Mouse (Mus musculus) NIH3T3 (cell line): ENCODE results near the gene Vmn2r115.
"Not testable (repeated sequence)": the region's sequence is repeated elsewhere in the genome, so short reads cannot be mapped to it uniquely, and the experiment has no call there.

Experiments
- DNase-seq: peaks from one replicate; pipeline ENCODE4 v3.0.0-alpha.2; 2012; ENCODE audit warnings: low read depth

Gene Vmn2r115

DNA sequence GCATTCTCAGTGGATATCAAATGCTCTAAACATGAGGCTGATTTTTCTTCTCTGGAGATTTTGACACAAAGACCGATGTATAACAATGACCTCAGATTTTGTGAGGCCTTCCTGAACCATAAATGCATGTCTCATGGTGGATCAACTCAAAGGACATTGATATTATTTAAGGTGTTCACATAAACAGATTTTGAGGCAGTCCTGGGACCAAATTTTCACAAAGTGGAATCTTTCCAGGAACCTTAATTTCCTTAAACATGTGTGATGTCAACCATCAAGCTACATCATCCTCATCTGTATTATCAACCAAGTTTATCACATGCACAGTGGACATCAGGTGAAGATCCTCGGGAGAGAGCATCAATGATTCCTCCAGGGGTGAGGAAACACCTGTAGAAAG, at the start of gene Vmn2r115:
Gene Vmn2r115 (plus strand): TSS at position 301 of the 400 bp plus-strand sequence.
- DNase-seq: not testable (repeated sequence)

DNA sequence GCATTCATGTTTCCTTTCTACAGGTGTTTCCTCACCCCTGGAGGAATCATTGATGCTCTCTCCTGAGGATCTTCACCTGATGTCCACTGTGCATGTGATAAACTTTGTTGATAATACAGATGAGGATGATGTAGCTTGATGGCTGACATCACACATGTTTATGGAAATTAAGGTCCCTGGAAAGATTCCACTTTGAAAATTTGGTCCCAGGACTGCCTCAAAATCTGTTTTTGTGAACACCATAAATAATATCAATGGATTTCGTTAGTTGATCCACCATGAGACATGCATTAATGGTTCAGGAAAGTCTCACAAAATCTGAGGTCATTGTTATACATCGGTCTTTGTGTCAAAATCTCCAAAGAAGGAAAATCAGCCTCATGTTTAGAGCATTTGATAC, 31.1 kb upstream of the Vmn2r115 start, which contains the start of gene Vmn2r114:
Gene Vmn2r114 (minus strand): TSS at position 101 of the 400 bp plus-strand sequence.
- DNase-seq: not testable (repeated sequence)

DNA sequence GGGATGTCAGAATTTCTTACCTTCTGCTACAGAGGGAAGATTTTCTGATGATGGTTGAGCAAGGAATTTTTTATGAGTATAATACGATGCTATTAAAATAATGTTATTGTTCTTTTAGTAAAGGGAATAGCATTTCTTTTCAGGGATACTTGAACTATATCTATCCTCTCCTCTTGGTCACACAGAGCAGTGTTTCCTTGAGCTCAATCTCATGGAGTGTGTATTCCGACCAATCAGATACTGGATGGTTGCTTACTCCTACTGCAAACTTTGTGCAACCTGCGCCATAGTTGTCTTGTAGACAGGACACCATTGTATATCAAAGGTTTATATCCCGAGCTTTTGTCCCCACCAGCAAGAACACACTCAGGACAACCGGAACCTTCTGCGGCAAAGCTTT, 12.9 kb upstream of the Vmn2r115 start:
- no peak for DNase-seq

DNA sequence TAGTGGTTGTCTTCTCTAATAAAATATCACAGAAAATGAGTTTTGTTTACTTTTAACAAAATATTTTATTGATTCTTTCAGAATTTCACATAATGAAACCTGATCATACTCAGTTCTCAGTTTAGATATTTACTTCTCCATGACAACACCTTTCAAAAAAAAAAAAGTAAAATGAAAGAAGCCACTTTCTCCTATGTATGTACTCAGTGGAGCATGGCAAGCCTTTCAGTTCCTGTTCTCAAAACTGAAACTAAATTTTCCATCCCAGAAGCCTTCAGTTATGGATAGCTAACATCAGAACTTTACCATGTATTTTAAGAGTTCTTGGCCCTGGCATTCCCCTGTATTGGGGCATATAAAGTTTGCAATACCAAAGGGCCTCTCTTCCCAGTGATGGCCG, 8.1 kb downstream of the Vmn2r115 start:
- DNase-seq: no peak

DNA sequence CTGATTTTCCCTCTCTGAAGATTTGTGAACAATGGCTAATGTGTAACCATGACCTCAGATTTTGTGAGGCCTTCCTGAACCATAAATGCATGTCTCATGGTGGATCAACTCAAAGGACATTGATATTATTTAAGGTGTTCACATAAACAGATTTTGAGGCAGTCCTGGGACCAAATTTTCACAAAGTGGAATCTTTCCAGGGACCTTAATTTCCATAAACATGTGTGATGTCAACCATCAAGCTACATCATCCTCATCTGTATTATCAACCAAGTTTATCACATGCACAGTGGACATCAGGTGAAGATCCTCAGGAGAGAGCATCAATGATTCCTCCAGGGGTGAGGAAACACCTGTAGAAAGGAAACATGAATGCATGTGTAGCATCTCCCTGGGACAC, 40.8 kb downstream of the Vmn2r115 start, which contains the start of gene Vmn2r116:
Gene Vmn2r116 (plus strand): TSS at position 301 of the 400 bp plus-strand sequence.
- DNase-seq: not testable (repeated sequence)
